Mouse (Mus musculus): ENCODE data around the gene Nat9.

GRCm38 (mm10) chr11:115173549-115174339 is 13.9 kb downstream of the Nat9 start:
- TF ChIP-seq CTCF (conservative IDR thresholded peaks at IDR 0.05; ENCODE audit: low read length) = no peak
- TF ChIP-seq NANOG (IDR thresholded peaks at IDR 0.05; ENCODE audit: borderline replicate concordance, low read length) = no peak

All from E14TG2a.4 (cell line).